Mouse (Mus musculus) stomach, postnatal 0 days (tissue): Measurements from ENCODE around the gene Tvp23b.

Experiments
- CTCF ChIP-seq: IDR thresholded peaks from 2 replicates; pipeline ENCODE4 v1.5.1; 2016; ENCODE audit warnings: antibody characterized with exemption, low read depth, mild to moderate bottlenecking, moderate library complexity
- EP300 ChIP-seq: optimal IDR thresholded peaks from 2 replicates; pipeline ENCODE3; 2016; ENCODE audit warnings: antibody characterized with exemption

DNA sequence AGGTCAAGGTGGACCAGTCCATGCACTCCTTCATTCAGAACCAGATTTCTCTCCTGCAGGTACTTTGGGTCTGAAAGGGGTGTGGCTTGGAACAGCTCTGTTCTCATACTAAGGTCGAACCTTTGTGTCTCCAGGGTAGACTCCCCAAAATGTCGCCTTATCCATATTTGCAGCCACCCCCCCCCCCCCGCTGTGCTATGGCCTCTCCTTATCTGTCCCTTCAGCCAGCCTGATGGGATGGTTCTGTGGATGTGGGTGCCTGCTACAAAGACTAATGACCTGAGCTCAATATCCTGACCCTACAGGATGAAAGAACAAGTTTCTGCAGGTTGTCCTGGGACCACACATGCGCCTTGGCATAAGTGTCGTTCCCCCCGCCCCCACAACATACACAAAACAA, 25.9 kb upstream of the Tvp23b start:
- TF ChIP-seq CTCF (no peak), EP300 (no peak)
